ENCODE assay signal across 9 mouse cellular contexts in genomic region chr17:35920384-35920783, GRCm38 (mm10). TPM values are rescaled to one million over a fixed set of nuclear protein-coding genes. Genes with fewer than 3 reads are reported as not detected.
DNase-seq lines count a peak whose midpoint lies in the region; ATAC-seq lines count a peak whose summit lies in the region.
"Had no signal": no experiment of that assay in that cellular context is flagged by ENCODE, and none has a peak within 500 bp of the region (broad histone marks: within the 10 kb centered on the region; RNA-seq: fewer than 3 reads in every experiment).

No protein-coding gene starts in this region.

- no peak overlapping the region for H3K4me2 ChIP-seq in limb, embryonic 15.5 days
- peak overlapping the region; percentile 78; the same call in 1 of the 2 replicates for H3K4me2 ChIP-seq in stomach, embryonic 15.5 days

- H3K9me3 ChIP-seq in erythroblast, embryonic 14.5 days (ENCODE audit: control insufficient read depth, low read length) = no peaks in the 10 kb centered on the region
- no peaks in the 10 kb centered on the region for H3K9me3 ChIP-seq in limb, embryonic 15.5 days
- H3K9me3 ChIP-seq in stomach, embryonic 15.5 days = no peaks in the 10 kb centered on the region

- peak; percentile 28 for DNase-seq in lung, postnatal 36 days
- no peak for DNase-seq in lung, postnatal 4 days
- DNase-seq in gastrocnemius, postnatal 4 days (ENCODE audit: low spot score in 2 of 2) = no peak
- DNase-seq in layer of hippocampus, adult 18-20 months (ENCODE audit: low spot score in 2 of 2) = no peak
- DNase-seq: adrenal gland, postnatal 14 days had no signal

- 88% methylated on average over 1 of the region's 1 CpGs for WGBS in limb, embryonic 15.5 days
- 56% methylated on average over 1 of the region's 1 CpGs for WGBS in stomach, embryonic 15.5 days

- H3K27me3 ChIP-seq in erythroblast, embryonic 14.5 days (ENCODE audit: control insufficient read depth) = no peaks in the 10 kb centered on the region
- no peaks in the 10 kb centered on the region for H3K27me3 ChIP-seq in limb, embryonic 15.5 days
- H3K27me3 ChIP-seq in stomach, embryonic 15.5 days (replicated peaks) = no peaks in the 10 kb centered on the region

- no peak overlapping the region for H3K9ac ChIP-seq in limb, embryonic 15.5 days
- no peak overlapping the region; the same call in 1 of the 2 replicates for H3K9ac ChIP-seq in stomach, embryonic 15.5 days

- ATAC-seq in erythroblast, adult 5-6 weeks (replicated peaks; ENCODE audit: low FRiP score, poor library complexity, severe bottlenecking) = no peak
- no peak for ATAC-seq in limb, embryonic 15.5 days (ENCODE audit: insufficient number of reproducible peaks, low FRiP score, low TSS enrichment, low read depth)
- no peak for ATAC-seq in stomach, embryonic 15.5 days (ENCODE audit: insufficient read depth, low FRiP score, low read depth)

- peaks cover 66% of the 10 kb centered on the region for H3K4me1 ChIP-seq in erythroblast, embryonic 14.5 days (ENCODE audit: control insufficient read depth)
- peaks cover 18% of the 10 kb centered on the region for H3K4me1 ChIP-seq in limb, embryonic 15.5 days
- H3K4me1 ChIP-seq in stomach, embryonic 15.5 days = peaks cover 13% of the 10 kb centered on the region; the same call in 1 of the 2 replicates

- H3K4me3 ChIP-seq in erythroblast, embryonic 14.5 days (replicated peaks) = peak overlapping the region; percentile 73
- H3K4me3 ChIP-seq in limb, embryonic 15.5 days = no peak overlapping the region
- H3K4me3 ChIP-seq in stomach, embryonic 15.5 days (replicated peaks) = no peak overlapping the region

- peaks cover 73% of the 10 kb centered on the region for H3K36me3 ChIP-seq in erythroblast, embryonic 14.5 days (ENCODE audit: control insufficient read depth)
- peaks cover 25% of the 10 kb centered on the region for H3K36me3 ChIP-seq in limb, embryonic 15.5 days
- H3K36me3 ChIP-seq in stomach, embryonic 15.5 days = peaks cover 21% of the 10 kb centered on the region

- peak overlapping the region; percentile 96 for H3K27ac ChIP-seq in limb, embryonic 15.5 days
- peak overlapping the region; percentile 92 for H3K27ac ChIP-seq in stomach, embryonic 15.5 days

RNA-seq across cellular contexts. Expression of gene Ppp1r10, which starts 4.2 kb away (rescaled TPM):
- 5.4 and 6.3 TPM in 2 replicates for polyA plus RNA-seq in erythroblast, embryonic 14.5 days (2012)
- 91.1 and 91.3 TPM in 2 replicates for total RNA-seq in erythroblast, adult 5-6 weeks (2015; ENCODE audit: low replicate concordance)
- total RNA-seq in erythroblast, adult 5-6 weeks (2017; ENCODE audit: low replicate concordance) = 84.8 and 104 TPM in 2 replicates
- 35.0 and 40.1 TPM in 2 replicates for polyA plus RNA-seq in limb, embryonic 15.5 days (2015; fragmentation: Nextera tagmentation; extraction: Ambion mirVana)
- polyA plus RNA-seq in stomach, embryonic 15.5 days (2015; fragmentation: Nextera tagmentation; extraction: Ambion mirVana) = 32.3 and 36.4 TPM in 2 replicates
- total RNA-seq in gastrocnemius, postnatal 4 days (2021) = 10 to 100 TPM; 44.6 to 52.8 TPM
- 10 to 100 TPM; 66.5 to 72.5 TPM for total RNA-seq in layer of hippocampus, adult 18-20 months (2021)

RNA-seq across cellular contexts. Expression of gene Mrps18b, which starts 4.2 kb away (rescaled TPM):
- 0.45 and 0.85 TPM in 2 replicates for polyA plus RNA-seq in erythroblast, embryonic 14.5 days (2012)
- total RNA-seq in erythroblast, adult 5-6 weeks (2015; ENCODE audit: low replicate concordance) = 7.7 and 32.6 TPM in 2 replicates
- 7.4 and 18.9 TPM in 2 replicates for total RNA-seq in erythroblast, adult 5-6 weeks (2017; ENCODE audit: low replicate concordance)
- polyA plus RNA-seq in limb, embryonic 15.5 days (2015; fragmentation: Nextera tagmentation; extraction: Ambion mirVana) = 72.4 and 77.1 TPM in 2 replicates
- 89.5 and 101 TPM in 2 replicates for polyA plus RNA-seq in stomach, embryonic 15.5 days (2015; fragmentation: Nextera tagmentation; extraction: Ambion mirVana)
- 10 to 100 TPM; 40.5 to 46.8 TPM for total RNA-seq in gastrocnemius, postnatal 4 days (2021)
- 10 to 100 TPM; 37.8 to 44.3 TPM for total RNA-seq in layer of hippocampus, adult 18-20 months (2021)

RNA-seq across cellular contexts. Expression of gene Atat1, which starts 10.5 kb away (rescaled TPM):
- polyA plus RNA-seq in erythroblast, embryonic 14.5 days (2012) = 1.1 and 1.6 TPM in 2 replicates
- total RNA-seq in erythroblast, adult 5-6 weeks (2015; ENCODE audit: low replicate concordance) = 2.3 TPM in 1 of 2 replicates, not detected in the other
- 0.56 and 7.1 TPM in 2 replicates for total RNA-seq in erythroblast, adult 5-6 weeks (2017; ENCODE audit: low replicate concordance)
- polyA plus RNA-seq in limb, embryonic 15.5 days (2015; fragmentation: Nextera tagmentation; extraction: Ambion mirVana) = 58.9 and 59.1 TPM in 2 replicates
- 53.2 and 62.8 TPM in 2 replicates for polyA plus RNA-seq in stomach, embryonic 15.5 days (2015; fragmentation: Nextera tagmentation; extraction: Ambion mirVana)
- 10 to 100 TPM; 13.3 to 18.4 TPM for total RNA-seq in gastrocnemius, postnatal 4 days (2021)
- total RNA-seq in layer of hippocampus, adult 18-20 months (2021) = 10 to 100 TPM; 51.0 to 59.0 TPM

RNA-seq across cellular contexts. Expression of gene 2310061I04Rik, which starts 23.2 kb away (rescaled TPM):
- 6.9 and 7.1 TPM in 2 replicates for polyA plus RNA-seq in erythroblast, embryonic 14.5 days (2012)
- 17.1 and 21.5 TPM in 2 replicates for total RNA-seq in erythroblast, adult 5-6 weeks (2015; ENCODE audit: low replicate concordance)
- 3.9 TPM in 1 of 2 replicates, not detected in the other for total RNA-seq in erythroblast, adult 5-6 weeks (2017; ENCODE audit: low replicate concordance)
- 18.0 and 23.0 TPM in 2 replicates for polyA plus RNA-seq in limb, embryonic 15.5 days (2015; fragmentation: Nextera tagmentation; extraction: Ambion mirVana)
- 21.7 and 23.9 TPM in 2 replicates for polyA plus RNA-seq in stomach, embryonic 15.5 days (2015; fragmentation: Nextera tagmentation; extraction: Ambion mirVana)
- 10 to 100 TPM; 44.4 to 49.0 TPM for total RNA-seq in gastrocnemius, postnatal 4 days (2021)
- total RNA-seq in layer of hippocampus, adult 18-20 months (2021) = 10 to 100 TPM; 52.9 to 56.7 TPM

RNA-seq across cellular contexts. Expression of gene Dhx16, which starts 40.8 kb away (rescaled TPM):
- polyA plus RNA-seq in erythroblast, embryonic 14.5 days (2012) = 5.0 and 5.2 TPM in 2 replicates
- 38.6 and 56.0 TPM in 2 replicates for total RNA-seq in erythroblast, adult 5-6 weeks (2015; ENCODE audit: low replicate concordance)
- 30.8 and 38.9 TPM in 2 replicates for total RNA-seq in erythroblast, adult 5-6 weeks (2017; ENCODE audit: low replicate concordance)
- 36.8 and 41.3 TPM in 2 replicates for polyA plus RNA-seq in limb, embryonic 15.5 days (2015; fragmentation: Nextera tagmentation; extraction: Ambion mirVana)
- 37.8 and 41.4 TPM in 2 replicates for polyA plus RNA-seq in stomach, embryonic 15.5 days (2015; fragmentation: Nextera tagmentation; extraction: Ambion mirVana)
- 10 to 100 TPM; 22.1 to 25.1 TPM for total RNA-seq in gastrocnemius, postnatal 4 days (2021)
- 10 to 100 TPM; 25.0 to 30.2 TPM for total RNA-seq in layer of hippocampus, adult 18-20 months (2021)
